Mouse (Mus musculus): ENCODE results near the gene Apol7b. TPM values are rescaled to one million over a fixed set of nuclear protein-coding genes. Genes with fewer than 3 reads are reported as not detected.

The Apol7b gene
- polyA plus RNA-seq, 1 experiment from 2014 or later, result not detected

DNA sequence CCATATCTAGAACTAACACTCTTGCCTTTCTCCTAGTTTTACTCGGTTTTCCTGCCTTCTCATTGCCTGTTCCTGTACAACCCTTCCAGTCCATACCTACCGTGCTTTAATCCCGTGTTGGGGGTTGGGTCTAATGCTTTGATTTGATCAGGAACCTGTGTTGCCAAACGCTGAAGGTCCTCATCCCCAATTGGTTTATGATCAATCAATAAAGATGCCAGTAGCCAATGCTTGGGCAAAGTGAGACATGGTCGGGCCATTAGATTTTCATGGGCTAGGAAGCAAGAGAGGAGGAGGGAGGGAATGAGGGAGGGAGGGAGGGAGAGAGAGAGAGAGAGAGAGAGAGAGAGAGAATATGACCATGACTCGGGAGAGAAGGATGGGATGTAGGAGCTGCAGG lies 65.8 kb downstream of the Apol7b start:
- WGBS, result 87% methylated on average over 6 of the region's 6 CpGs
- H3K36me3 ChIP-seq, result no peaks in the 10 kb centered on the region
- H3K27ac ChIP-seq (replicated peaks), result no peak overlapping the region
- H3K4me2 ChIP-seq (replicated peaks), result no peak overlapping the region
- no peaks in the 10 kb centered on the region for H3K27me3 ChIP-seq
- H3K9me3 ChIP-seq, result no peaks in the 10 kb centered on the region
- H3K4me1 ChIP-seq, result no peaks in the 10 kb centered on the region
- ATAC-seq (ENCODE audit: low FRiP score, low read depth), result no peak
- H3K4me3 ChIP-seq, result no peak overlapping the region
- no peak overlapping the region for H3K9ac ChIP-seq (replicated peaks)

DNA sequence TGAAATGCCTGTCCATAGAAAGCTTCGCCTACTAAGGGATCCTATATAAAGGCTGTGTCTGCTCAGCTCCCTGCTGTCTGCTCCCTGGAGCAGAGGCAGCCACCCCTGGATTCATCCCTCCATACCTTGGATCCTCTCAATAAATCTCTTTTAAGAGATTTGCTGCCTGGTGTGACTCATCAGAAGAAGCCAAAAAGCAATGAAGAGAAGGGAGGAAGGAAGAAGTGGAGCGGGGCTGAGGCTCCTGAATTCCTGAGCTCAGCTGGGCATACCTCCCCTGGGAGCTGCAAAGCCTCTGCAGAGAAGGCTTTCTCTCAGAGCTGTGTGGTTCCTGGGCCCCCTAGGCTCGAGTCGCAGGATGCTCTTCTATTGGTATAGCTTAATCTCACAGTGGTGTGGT lies 67.4 kb downstream of the Apol7b start:
- Histone ChIP-seq H3K27me3 (no peaks in the 10 kb centered on the region), H3K36me3 (no peaks in the 10 kb centered on the region), H3K4me3 (no peak overlapping the region), H3K27ac (replicated peaks) (no peak overlapping the region), H3K4me2 (replicated peaks) (no peak overlapping the region), H3K4me1 (no peaks in the 10 kb centered on the region), H3K9me3 (no peaks in the 10 kb centered on the region), H3K9ac (replicated peaks) (no peak overlapping the region)
- 37% methylated on average over 4 of the region's 4 CpGs for WGBS
- no peak for ATAC-seq (ENCODE audit: low FRiP score, low read depth)

GRCm38 (mm10) chr15:77377419-77377818 lies 69.9 kb downstream of the Apol7b start:
- no peak overlapping the region for H3K4me2 ChIP-seq (replicated peaks)
- H3K36me3 ChIP-seq, result no peaks in the 10 kb centered on the region
- H3K27me3 ChIP-seq, result no peaks in the 10 kb centered on the region
- no peak overlapping the region for H3K4me3 ChIP-seq
- no peaks in the 10 kb centered on the region for H3K9me3 ChIP-seq
- no peak overlapping the region for H3K27ac ChIP-seq (replicated peaks)
- no peaks in the 10 kb centered on the region for H3K4me1 ChIP-seq
- no peak overlapping the region for H3K9ac ChIP-seq (replicated peaks)
- WGBS, result 94% methylated on average over 4 of the region's 4 CpGs
- no peak for ATAC-seq (ENCODE audit: low FRiP score, low read depth)

DNA sequence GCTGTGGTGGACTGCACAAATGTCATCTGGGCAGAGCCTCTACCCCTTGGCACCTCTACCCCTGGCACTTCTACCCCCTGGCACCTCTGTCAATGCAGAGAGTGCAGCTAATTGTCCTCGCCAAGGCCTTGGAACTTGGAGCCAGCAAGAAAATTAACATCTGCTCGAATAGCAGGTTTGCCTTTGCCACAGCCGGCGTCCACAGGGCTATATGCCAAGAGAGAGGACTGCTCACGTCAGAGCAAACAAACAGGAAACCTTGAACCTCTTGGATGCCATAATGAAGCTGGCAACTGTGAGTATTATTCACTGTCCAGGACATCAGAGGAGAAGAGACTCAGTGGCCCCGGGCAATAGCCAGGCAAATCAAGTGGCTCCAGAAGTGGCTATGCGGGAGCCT lies 70.4 kb downstream of the Apol7b start:
- H3K4me2 ChIP-seq (replicated peaks), result no peak overlapping the region
- H3K27ac ChIP-seq (replicated peaks), result no peak overlapping the region
- no peak for ATAC-seq (ENCODE audit: low FRiP score, low read depth)
- 87% methylated on average over 7 of the region's 7 CpGs for WGBS
- H3K9ac ChIP-seq (replicated peaks), result no peak overlapping the region
- no peaks in the 10 kb centered on the region for H3K27me3 ChIP-seq
- H3K36me3 ChIP-seq, result no peaks in the 10 kb centered on the region
- no peaks in the 10 kb centered on the region for H3K4me1 ChIP-seq
- no peak overlapping the region for H3K4me3 ChIP-seq
- H3K9me3 ChIP-seq, result no peaks in the 10 kb centered on the region

Other genes with a start within 250 kb of the Apol7b start
- 118 and 130 TPM in 2 replicates for gene Rbfox2, start 140.5 kb downstream of the Apol7b start, polyA plus RNA-seq (2016; fragmentation: Nextera tagmentation; extraction: Ambion mirVana)
- not detected in 2 replicates for gene Apol7a, start 48.4 kb downstream of the Apol7b start, polyA plus RNA-seq (2016; fragmentation: Nextera tagmentation; extraction: Ambion mirVana)
- 0.07 TPM in 1 of 2 replicates, not detected in the other for gene Apol9a, start 36.4 kb downstream of the Apol7b start, polyA plus RNA-seq (2016; fragmentation: Nextera tagmentation; extraction: Ambion mirVana)
- gene Apol10a, start 29.6 kb upstream of the Apol7b start, polyA plus RNA-seq (2016; fragmentation: Nextera tagmentation; extraction: Ambion mirVana), result not detected in 2 replicates
- not detected in 2 replicates for gene Apol11a, start 60.8 kb upstream of the Apol7b start, polyA plus RNA-seq (2016; fragmentation: Nextera tagmentation; extraction: Ambion mirVana)
- not detected in 2 replicates for gene Apol7c, start 85.8 kb upstream of the Apol7b start, polyA plus RNA-seq (2016; fragmentation: Nextera tagmentation; extraction: Ambion mirVana)
- not detected in 2 replicates for gene 1700025B11Rik, start 114.4 kb upstream of the Apol7b start, polyA plus RNA-seq (2016; fragmentation: Nextera tagmentation; extraction: Ambion mirVana)
- gene Apol10b, start 148.6 kb upstream of the Apol7b start, polyA plus RNA-seq (2016; fragmentation: Nextera tagmentation; extraction: Ambion mirVana), result not detected in 2 replicates
- gene Gm36245, start 151.8 kb upstream of the Apol7b start, polyA plus RNA-seq (2016; fragmentation: Nextera tagmentation; extraction: Ambion mirVana), result not detected in 2 replicates
- gene Apol11b, start 195.8 kb upstream of the Apol7b start, polyA plus RNA-seq (2016; fragmentation: Nextera tagmentation; extraction: Ambion mirVana), result 0.11 and 0.25 TPM in 2 replicates